Mouse (Mus musculus) urinary bladder, postnatal 14 days (tissue): ENCODE data around the gene Siah1a.

Experiments
- DNase-seq: peaks from one replicate; pipeline ENCODE4 v3.0.0; 2021; ENCODE audit warnings: low spot score

Siah1a gene

GRCm38 (mm10) chr8:86702453-86702852 is 43.3 kb downstream of the Siah1a start:
- no peak for DNase-seq

- no peak for DNase-seq
These were observed 46.3 kb downstream of the Siah1a start for GRCm38 (mm10) chr8:86699471-86699870.

- DNase-seq = no peak
These were observed 46.8 kb downstream of the Siah1a start for GRCm38 (mm10) chr8:86698811-86699421.

GRCm38 (mm10) chr8:86695703-86696102 is 50.0 kb downstream of the Siah1a start:
- no peak for DNase-seq

- no peak for DNase-seq
These were observed 51.7 kb downstream of the Siah1a start for GRCm38 (mm10) chr8:86694011-86694410.

- no peak for DNase-seq
These were observed 53.6 kb downstream of the Siah1a start for GRCm38 (mm10) chr8:86692107-86692506.

GRCm38 (mm10) chr8:86686629-86687028 is 59.1 kb downstream of the Siah1a start:
- DNase-seq = no peak
